Mouse (Mus musculus) c-Kit-positive CD71-positive TER-119-positive erythroid progenitor cells, embryonic 14.5 days (primary cell): ENCODE data around the gene Polr1b.

Source experiments
- DNase-seq: peaks from one replicate; pipeline ENCODE4 v3.0.0-alpha.2; 2013; ENCODE audit warnings: low spot score

Polr1b gene

DNA sequence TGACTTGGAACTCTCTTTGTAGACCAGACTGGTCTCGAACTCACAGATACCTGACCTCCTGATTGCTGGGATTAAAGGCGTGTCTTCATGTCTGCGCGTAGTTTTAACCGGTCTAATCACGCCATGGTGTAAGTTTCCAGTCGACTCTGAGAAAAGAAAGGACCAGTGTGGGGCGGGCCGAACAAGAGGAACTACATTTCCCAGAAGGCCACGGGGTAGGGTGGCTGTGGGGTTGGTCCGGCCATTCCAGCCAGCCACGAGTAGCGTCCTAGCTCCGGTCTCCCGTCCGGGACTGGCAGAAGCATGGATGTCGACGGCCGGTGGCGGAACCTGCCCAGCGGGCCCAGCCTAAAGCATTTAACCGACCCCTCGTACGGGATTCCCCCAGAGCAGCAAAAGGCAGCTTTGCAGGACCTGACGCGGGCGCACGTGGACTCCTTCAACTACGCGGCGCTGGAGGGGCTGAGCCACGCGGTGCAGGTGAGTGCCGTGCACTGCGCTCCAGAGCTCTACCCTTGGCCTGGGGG is at the start of gene Polr1b:
Polr1b (plus strand) TSS at position 212 of the 527 bp plus-strand sequence.
- peak; percentile 87 for DNase-seq

DNA sequence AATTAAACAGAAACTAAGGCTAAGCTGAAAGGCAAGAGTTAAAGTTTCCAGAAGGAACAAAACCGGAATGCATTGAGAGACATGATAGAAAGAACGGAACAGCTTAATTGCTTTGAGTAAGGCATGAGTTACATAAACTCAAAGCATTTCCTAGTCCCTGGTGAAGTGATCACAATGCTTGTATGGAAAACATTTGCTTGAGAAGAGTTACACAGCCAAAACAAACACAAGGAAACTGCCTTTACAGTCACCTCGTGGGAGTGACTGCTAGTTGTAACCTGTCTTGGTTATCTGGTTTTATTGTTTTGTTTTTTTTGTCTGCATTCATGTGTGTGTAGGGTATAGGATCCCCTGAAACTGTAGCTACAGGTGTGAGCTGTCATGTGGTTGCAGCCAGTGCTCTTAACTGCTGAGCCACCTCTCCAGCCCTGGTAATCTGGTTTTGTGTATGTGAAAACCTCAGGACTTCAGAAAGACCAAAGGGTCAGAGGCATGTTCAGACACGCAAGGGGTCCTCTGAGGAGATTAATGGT is 48.3 kb upstream of the Polr1b start:
- DNase-seq: no peak

DNA sequence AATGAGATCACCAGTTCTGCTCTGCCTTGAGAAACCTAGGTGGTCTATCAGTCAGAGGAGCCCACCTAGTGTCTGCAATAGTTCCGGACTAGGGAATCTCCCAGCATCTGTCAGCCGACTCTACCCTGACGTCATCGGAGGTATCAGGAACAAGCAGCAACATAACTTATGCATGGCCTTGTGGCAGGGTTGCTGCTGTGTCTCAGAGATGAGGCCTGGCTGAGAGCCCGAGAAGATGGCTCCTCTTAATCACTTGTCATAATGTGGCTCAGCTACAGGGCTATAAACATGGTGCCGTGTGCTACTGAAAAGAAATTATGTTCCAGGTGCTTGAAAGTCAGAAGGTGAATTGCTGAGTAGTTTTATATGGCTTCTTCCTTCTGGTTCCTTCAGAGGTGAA is 45.1 kb upstream of the Polr1b start:
- DNase-seq: no peak

DNA sequence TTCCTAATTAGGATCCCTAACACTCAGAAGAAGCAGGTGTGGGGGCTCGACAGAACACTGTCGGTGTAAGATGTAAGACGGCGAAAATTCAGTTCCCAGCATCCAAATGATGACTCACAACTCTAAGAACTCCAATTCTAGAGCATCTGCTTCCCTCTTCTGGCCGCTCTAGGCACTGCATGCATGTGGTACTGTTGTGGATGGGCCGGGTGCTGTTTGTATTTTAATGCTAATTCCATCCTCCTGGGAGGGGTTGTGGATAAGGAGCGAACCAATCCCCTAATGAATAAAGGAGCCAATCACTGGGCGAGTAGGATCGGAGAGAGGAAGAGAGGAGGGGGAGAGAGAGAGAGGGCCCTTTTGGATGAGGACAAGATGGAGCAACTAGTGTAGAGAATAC is 44.2 kb upstream of the Polr1b start:
- peak; percentile 36 for DNase-seq

DNA sequence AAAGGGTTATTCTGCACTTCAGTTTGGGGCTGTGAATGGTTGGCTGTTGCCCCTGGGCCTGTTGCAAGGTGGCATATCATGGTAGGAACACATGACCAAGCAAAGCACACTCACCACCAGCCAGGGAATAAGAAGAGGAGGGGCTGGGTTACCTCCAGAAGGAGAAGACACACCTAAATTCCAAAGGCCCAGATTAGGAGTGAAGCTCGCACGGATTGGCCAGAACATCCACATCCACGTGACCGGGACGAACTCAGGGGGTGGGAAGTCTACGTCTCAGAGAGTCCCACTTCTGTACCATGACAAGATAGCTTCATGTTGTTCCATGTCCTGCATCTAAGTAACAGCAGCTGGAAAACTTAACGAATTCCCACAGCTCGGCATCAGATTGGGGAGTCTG is 43.5 kb upstream of the Polr1b start:
- no peak for DNase-seq

DNA sequence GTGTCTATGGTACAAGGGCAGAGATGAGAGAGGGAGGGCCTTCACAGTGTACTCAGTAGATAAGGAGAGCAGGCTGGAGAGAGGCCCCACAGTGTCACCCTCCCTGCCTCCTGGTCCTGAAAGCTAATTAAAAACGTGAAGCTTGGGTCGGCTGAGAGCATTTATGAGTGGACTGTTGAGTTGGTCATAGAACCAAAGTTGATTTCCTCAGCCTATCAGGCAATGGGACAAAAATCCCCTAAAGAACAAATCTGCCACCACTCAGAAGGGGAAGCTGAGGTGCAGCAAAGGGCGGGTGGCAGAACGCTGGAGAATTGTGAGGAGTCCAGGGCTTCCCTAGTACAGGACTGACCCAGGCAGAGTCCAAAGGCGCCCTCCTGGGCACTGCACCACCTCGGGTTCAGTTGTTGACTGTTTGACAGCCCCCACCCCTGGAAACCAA is 42.9 kb upstream of the Polr1b start:
- DNase-seq: peak; percentile 53

DNA sequence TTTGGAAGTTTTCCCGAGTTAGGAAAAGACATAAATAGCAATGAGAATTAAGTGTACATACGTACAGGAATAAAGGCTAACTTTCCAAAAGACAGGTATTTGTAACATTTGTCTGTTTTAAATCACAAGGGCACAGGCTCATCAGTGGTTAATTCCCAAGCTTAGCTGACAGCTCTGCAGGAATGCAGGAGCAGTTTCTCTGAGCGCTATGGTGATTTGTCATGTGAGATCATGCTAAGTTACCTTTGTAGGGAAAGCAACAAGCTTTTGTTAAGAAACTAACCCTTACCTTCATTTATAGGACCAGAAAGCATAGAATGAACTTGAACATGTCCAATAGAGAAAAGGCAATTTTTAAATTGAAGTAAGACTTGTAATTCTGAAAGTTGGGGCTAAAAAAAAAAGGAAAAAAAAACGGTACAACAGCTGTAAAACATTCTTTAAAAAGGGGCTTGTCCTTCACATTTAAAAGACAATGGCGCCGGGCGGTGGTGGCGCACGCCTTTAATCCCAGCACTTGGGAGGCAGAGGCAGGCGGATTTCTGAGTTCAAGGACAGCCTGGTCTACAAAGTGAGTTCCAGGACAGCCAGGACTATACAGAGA is 39.2 kb upstream of the Polr1b start:
- no peak for DNase-seq

DNA sequence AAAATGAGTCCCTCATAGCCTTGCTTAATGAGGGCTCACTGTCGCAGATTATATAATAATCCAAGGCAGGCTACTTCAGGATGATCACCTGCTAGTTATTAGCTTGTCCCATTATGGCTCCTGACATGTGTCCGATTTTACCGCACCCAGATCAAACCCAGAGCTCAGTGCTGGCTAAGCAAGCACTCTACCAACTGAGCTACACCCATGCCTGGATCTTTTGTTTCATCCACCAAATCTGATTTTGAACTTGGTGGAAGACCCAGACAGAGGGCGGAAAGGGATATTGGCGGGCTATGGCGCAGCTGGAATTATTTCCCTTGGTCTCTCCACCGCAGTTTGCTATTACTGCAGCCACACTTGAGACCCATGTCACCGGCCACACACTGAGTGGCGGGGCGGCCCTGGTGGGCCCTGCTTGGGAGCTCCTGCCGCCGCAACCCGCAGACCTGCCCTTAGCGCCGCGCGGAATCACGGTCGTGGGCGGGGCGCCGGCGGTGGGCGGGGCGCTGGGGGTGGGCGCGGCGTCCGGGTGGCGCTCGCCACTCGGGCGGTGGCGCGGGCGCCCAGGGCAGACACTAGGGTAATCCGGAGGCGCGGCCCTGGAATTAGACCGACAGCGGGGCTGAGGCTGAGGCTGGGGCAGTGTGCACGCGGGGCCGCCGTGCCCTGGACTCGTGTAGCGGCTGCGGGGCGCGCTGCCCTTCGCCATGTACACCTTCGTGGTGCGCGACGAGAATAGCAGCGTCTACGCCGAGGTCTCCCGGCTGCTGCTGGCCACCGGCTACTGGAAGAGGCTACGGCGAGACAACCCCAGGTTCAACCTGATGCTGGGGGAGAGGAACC is 35.1 kb upstream of the Polr1b start, which contains the start of gene Ttl:
Ttl (plus strand) TSS at position 506 of the 846 bp plus-strand sequence.
- DNase-seq: peak; percentile 50

DNA sequence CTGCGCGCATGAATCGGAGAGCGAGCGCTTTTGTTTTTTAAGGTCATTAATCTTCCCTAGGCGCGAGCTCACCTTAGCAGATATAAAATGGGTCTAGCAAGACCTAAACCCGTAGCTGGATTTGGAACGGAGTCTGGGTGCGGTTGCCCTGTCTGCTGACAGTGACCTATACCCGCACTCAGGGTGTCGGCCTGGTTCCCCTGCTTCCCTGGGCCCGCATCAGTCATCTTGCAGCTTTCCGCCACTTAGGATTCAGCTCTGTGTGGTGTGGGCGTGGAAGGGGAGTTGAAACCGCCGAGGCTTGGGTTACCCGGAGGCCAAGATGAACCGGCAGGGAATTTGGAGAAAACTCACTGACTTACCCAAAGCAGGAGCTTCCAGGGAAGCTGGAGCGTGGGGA is 34.5 kb upstream of the Polr1b start:
- peak; percentile 43 for DNase-seq

DNA sequence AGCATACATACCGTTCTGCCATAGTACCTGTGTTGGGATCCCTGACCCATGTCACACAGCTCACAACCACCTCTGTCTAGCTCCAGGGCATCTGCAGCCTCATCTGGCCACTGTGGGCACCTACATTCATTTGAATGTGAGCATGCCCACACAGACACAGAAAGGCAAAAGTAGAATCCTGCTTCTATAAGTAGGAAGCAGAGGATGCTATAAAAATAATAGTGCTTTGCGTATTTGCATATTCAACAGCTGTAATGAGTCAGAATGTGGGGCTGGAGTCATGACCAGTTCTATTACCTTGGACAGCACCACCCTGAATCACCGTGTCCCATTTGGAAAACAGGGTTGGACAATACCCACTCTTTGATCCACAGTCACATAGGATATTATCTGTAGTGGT is 30.5 kb upstream of the Polr1b start:
- no peak for DNase-seq

DNA sequence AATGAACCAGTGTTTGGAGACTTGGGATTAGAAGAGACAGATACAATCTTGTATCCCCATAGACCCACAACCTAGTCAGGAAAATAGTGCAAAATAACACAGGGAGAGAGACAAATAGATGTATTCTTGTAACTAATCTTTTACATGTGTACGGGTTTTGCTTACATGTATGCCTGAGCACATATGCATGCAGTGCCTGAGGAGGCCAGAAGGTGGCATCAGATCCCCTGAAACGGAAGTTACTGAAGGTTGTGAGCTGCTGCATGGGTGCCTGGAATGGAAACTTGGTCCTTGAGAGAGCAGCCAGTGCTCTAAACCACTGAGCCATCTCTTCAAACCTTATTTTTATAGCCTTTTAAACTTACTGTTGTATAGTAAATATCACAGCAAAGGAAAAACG is 22.5 kb upstream of the Polr1b start:
- DNase-seq: peak; percentile 28

DNA sequence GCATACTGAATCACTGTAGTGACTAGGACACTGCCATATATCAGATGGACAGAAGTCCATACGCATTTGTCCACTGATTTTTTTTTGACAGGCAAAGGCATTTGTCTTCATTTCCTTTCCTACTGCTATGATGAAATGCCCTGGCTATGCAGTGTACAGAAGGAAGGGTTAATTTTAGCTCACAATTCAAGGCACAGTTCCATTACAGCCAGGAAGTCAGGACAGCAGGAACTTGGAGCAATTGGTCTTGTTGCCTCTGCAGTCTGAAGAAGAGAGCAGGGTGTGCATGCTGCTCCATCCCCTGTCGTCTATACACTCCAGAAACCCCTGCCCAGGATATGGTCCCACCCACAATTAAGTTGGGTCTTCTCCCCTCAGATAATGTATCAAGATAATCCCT is 21.6 kb upstream of the Polr1b start:
- DNase-seq: no peak

DNA sequence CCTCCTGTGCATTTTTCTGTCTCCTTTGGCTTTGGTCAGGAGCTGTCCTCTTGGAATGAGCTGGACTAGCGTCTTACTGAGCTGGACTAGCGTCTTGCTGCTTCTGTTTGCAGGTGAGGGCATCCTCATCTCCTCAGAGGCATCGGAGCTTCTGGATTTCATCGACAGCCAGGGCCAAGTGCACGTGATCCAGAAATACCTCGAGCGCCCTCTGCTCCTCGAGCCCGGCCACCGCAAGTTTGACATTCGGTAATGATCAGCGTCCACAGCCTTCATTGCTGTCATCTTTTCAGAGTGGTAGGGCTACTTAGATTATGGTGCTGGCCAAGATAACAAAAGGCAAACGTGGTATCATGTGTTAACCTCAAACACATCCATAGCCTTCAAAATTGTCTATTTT is 19.7 kb upstream of the Polr1b start:
- no peak for DNase-seq

DNA sequence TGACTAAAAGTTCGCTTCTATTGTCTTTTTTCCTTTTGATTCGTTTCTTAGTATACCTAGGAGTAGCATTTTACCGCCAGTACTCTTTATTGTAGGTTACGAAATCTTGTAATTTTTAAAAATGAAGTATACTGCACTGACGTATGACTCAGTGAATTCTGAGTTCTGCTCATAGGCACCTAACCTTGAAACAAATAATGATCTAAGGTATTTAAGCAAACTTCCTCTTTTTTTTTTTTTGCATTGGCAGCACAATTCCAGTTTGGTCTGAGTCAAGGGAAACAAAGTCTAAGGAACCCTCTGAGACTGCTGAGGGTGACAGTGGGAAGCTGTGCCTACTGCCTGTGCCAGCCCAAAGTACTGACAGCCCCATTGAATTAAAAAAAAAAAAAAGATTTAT is 17.3 kb upstream of the Polr1b start:
- DNase-seq: no peak

DNA sequence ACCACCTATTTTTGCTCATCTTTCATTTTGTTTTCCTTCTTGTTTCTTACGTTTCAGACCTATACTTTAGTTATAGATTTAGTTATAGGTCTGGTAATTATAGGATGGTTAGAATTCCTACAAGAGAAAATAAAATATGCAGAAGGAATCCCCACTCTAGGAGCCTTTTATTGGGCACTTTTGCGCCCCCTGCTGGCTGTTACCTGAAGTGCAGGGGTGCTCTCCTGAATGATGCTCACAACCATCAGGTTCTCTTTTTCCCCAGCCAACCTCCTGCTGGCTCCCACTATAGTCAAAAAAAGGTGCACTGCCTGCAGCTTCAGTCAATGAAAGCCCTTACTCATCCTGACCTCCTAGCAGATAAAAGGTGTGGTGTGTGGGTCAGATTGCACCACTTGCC is 15.8 kb upstream of the Polr1b start:
- peak; percentile 35 for DNase-seq

DNA sequence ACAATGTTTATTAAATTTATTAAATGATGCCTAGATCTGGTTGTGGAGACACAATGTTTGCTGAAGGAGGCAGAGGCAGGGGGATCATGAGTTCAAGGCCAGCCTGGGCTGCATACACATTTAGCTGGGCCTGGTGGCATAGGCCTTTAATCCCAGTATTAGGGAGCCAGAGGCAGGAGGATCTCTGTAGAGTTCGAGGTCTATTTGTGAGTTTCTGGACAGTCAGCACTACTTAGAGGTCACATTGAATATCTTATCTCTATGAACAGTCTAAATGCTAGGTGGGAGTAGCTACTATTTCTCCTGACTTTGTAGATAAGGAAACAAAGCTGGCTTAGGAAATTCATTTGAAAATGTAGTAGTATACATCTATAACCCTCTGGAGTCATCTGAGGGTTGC is 13.3 kb upstream of the Polr1b start:
- no peak for DNase-seq

DNA sequence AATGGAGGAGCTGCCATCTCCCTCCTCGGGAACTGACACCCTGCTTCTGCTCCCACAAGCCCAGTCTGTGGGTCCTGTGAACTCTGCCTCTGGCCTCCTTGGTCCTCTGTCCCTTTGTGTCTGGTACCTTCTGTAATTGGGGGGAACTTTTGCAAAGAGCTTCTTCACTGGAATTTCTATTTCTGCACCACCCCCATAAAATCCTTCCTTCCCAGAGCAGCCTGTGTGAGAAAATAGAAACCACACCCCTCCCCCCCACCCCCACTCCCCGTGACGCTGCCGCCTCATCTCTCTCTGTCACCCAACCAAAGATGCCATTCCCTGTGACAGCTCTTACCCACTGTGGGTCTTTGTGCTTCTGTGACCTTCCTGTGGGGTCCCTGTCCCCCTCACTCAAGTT is 10.4 kb upstream of the Polr1b start:
- no peak for DNase-seq

DNA sequence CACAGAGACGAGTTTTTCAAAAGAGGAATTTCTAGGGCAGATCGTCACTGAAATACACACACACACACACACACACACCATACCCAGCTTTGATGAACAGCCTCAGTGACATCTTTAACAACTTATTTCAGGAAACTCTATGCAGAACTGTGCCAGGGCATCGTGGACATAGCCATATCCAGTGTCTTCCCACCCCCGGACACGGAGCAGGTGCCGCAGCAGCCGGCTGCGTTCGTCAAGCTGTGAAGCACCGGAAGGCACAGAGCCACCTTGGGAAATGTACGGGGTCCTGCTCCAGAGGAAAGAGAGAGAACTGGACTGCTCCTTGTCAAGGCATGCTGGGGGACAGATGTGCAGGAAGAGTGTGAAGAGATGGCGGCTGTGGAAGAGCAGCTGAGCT is 8.0 kb upstream of the Polr1b start:
- no peak for DNase-seq

DNA sequence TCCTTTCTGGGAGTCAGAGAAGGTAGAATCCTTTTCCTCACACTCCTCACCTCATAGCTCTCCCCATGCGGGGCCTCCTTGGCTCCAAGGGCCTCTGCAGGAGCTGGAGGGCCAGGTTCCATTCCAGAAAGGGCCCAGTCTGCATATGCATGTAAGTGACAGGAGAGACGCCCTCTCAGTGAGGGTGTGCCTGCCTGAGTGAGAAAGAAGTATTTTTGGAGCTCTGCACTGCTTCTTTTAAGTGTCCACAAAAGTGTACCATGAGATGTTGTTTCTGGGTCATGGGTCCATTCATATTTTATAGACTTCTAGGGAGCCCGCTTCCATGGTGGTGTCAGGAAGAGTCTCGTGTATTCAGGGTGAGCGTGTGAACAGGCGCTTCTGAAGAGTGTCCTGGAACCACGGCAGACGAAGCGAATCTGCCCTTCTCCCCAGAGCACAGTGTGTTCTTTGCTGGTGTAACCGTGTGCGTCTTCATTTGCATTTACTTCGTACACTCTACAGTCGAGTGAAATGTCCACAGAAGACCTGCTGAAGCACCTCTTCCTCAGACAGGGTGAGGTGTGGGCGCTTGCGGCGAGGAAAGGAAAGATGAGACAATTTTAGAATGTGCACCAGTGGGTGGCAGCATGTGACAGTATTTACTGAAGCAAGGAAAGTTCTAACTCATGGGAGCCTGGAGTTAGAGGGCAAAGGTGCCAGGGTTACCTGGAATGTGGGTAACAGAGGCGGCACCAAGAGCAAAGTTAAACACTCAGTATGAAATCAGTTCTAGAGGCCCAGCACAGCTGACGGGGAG is 6.7 kb upstream of the Polr1b start:
- DNase-seq: no peak

DNA sequence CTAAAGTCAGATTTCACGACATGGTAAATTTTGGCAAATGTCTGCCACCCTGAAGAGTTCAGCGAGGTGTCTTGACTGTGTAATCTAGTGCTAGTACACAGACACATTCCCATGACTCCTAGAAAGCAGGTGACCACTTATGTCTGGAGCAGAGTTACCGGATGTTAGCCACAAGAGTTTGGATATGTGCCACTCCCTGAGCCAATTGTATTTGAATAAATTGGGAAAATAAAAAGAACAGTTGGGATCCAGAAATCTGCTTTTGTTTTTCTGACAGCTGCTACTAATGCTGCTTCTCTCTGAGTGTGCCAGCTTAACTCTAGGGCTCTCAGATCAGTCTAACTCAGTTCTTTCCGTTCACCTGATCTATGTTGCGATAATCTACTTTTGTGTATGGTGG is 12.1 kb downstream of the Polr1b start:
- DNase-seq: no peak

DNA sequence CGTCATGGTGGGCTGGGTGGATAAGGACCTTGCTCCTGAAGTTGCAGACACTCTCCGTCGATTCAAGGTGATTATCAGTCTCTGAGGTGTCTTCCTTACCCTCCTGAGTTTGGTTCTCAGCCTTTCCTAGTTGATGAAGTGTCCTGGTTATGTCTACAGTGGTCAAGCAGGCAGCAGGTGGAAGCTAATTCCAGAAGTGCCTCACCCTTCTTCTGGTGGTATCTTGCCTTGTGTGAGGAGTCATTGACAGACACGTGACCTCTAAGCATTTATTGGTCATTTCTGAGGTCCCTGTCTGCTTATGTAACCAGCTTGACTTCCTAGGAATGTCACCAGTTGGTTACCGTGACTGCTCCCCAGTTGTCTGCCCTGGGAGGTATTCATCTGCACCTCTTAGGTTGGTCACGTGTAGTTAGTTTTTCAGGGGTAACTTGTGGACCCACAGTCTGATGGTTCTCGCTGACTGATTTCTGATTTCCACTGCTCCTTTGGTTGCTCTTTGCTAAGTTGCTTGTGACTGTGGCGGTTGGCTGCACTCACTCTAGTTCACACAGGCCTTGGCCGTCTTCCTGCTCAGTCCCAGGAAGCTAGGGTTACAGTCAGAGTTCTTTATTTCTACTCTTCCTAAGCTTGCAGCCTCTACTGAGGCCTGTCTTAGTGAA is 15.0 kb downstream of the Polr1b start:
- DNase-seq: no peak

DNA sequence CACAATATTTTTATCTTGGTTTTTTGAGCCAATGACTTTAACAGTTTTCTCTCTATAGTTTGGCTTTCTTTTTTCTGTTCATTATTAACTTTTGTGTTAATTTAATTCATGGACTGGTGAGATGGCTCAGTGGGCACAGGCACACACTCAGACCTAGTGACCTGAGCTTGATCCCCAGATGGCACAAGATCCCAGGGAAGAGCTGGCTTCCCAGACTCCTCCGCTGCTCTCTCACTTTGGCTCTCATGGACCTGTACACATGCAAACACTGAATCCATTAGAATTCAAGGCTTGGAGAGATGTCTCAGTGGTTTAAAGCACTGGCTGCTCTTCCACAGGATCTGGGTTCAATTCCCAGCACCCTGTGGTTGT is 15.6 kb downstream of the Polr1b start:
- no peak for DNase-seq
